Mouse (Mus musculus) neural tube, embryonic 11.5 days (tissue): ENCODE measurements around the gene Ppp2r5d. TPM values are rescaled to one million over a fixed set of nuclear protein-coding genes. Genes with fewer than 3 reads are reported as not detected.

Source experiments
- ATAC-seq: fragments of 200-750 bp; cut with Nextera tagmentation; 2 replicates; pipeline ENCODE4 v1.8.0; 2017; ENCODE audit warnings: moderate number of reproducible peaks, mild to moderate bottlenecking, moderate TSS enrichment, moderate library complexity; ENCODE audit not compliant: insufficient read depth, low FRiP score, low TSS enrichment
- DNase-seq: peaks from one replicate; pipeline ENCODE4 v3.0.0-alpha.2; 2015; ENCODE audit warnings: low spot score
- H3K27ac ChIP-seq: fragments of 300-500 bp; sonication (generic); 2 replicates; pipeline ENCODE4 v1.5.1; 2014; ENCODE audit warnings: low read depth, mild to moderate bottlenecking, low read length
- H3K27me3 ChIP-seq: fragments of 300-500 bp; sonication (generic); 2 replicates; pipeline ENCODE4 v1.6.1; 2014; ENCODE audit warnings: mild to moderate bottlenecking, low read length, mixed read lengths; ENCODE audit not compliant: control insufficient read depth, insufficient read depth
- H3K36me3 ChIP-seq: fragments of 300-500 bp; sonication (generic); 2 replicates; pipeline ENCODE4 v1.6.1; 2014; ENCODE audit warnings: mild to moderate bottlenecking, low read length, moderate library complexity, mixed read lengths; ENCODE audit not compliant: control insufficient read depth, insufficient read depth
- H3K4me1 ChIP-seq: fragments of 300-500 bp; sonication (generic); 2 replicates; pipeline ENCODE4 v1.6.1; 2014; ENCODE audit warnings: low read length, mixed read lengths; ENCODE audit not compliant: control insufficient read depth, insufficient read depth
- H3K4me2 ChIP-seq: fragments of 300-500 bp; sonication (generic); 2 replicates; pipeline ENCODE4 v1.6.1; 2014; ENCODE audit warnings: low read depth, mild to moderate bottlenecking, moderate library complexity
- H3K4me3 ChIP-seq: fragments of 300-500 bp; sonication (generic); 2 replicates; pipeline ENCODE4 v1.5.1; 2014; ENCODE audit warnings: low read depth, low read length
- H3K9ac ChIP-seq: fragments of 300-500 bp; sonication (generic); 2 replicates; pipeline ENCODE4 v1.6.1; 2014; ENCODE audit warnings: mild to moderate bottlenecking, low read length
- H3K9me3 ChIP-seq: fragments of 300-500 bp; sonication (generic); 2 replicates; pipeline ENCODE4 v1.6.1; 2016; ENCODE audit warnings: low read length; ENCODE audit not compliant: control insufficient read depth
- WGBS: fragments of 180-500 bp; shearing (Covaris S2); extraction: QIAGEN DNeasy Blood & Tissue Kit; methylation state at CpG from one replicate; pipeline ENCODE4 v1.1.7; 2014; 5-methylcytosine and 5-hydroxymethylcytosine counted together
- polyA plus RNA-seq: library from polyadenylated mRNA; unstranded; fragments of >200 nt; fragmentation: Nextera tagmentation; extraction: Ambion mirVana; gene quantifications from 2 replicates; pipeline ENCODE4 v1.2.1, GENCODE M21; 2014

The Ppp2r5d gene
- polyA plus RNA-seq, 1 experiment from 2014 or later, result 124 TPM

DNA sequence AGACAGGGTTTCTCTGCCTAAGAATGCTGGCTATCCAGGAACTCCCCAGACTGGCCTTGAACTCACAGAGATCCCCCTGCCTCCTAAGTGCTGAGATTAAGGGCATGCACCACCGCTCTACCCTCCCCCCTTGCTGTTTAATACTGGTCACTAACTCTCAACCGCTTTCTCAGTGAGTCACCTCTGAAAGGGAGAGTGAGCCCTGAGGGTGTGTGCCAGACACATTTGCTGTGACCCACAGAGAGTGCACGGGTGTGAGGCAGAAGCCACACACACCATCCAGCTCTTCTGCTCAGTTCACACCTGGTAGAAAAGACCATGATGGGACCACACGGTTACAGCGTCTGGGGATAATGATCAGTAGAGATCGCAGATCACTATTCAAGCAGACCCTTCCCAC is 6.4 kb downstream of the Ppp2r5d start:
- no peak for DNase-seq
- Histone ChIP-seq H3K36me3 (no peaks in the 10 kb centered on the region; the same call in 1 of the 2 replicates), H3K4me3 (no peak overlapping the region), H3K27me3 (no peaks in the 10 kb centered on the region), H3K9ac (no peak overlapping the region), H3K4me2 (no peak overlapping the region), H3K9me3 (no peaks in the 10 kb centered on the region), H3K27ac (no peak overlapping the region), H3K4me1 (peaks cover 10% of the 10 kb centered on the region)
- no peak for ATAC-seq
- 85% methylated on average over 6 of the region's 6 CpGs for WGBS

DNA sequence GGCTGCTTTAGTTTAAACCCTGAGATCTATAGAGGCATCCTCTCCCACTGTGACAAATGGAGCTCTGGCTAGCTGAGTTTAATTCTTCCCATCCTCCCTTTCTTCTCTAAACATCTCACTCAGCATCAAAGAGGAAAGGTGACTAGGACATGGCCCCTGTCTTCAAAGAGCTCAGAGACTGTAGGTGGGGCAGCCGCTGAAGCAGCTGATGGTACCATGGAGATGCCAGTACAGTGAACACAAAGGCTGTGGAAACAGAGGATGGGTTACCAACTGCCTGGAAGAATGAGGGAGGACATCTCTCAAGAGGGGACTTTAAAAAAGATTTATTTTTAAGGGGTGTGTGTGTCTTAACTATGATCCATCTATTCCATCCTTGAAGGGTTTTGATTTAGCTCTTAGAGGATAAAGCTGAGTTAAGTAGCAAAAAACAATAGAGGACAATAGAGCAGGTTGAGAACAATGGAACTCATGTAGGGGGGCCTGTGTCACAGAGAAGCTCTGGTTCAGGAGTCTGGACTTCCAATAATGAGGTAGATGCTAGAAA is 10.3 kb downstream of the Ppp2r5d start:
- 72% methylated on average over 1 of the region's 1 CpGs for WGBS
- no peak for DNase-seq

DNA sequence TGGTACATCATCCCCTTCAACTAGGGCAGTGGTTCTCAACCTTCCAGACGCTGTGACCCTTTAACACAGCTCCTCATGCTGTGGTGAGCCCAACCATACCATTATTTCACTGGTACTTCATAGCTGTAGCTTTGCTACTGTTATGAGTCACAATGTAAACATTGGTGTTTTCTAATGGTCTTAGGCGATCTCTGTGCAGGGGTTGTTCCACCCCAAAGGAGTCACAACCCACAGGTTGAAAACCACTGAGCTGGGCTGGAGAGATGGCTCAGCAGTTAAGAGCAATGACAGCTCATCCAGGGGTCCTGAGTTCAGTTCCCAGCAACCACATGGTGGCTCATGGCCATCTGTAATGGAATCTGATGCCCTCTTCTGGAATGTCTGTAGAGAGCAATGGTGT is 13.5 kb downstream of the Ppp2r5d start:
- DNase-seq (no peak), ATAC-seq (no peak)
- Histone ChIP-seq H3K9ac (no peak overlapping the region), H3K27me3 (no peaks in the 10 kb centered on the region), H3K9me3 (no peaks in the 10 kb centered on the region), H3K4me1 (no peaks in the 10 kb centered on the region), H3K4me3 (no peak overlapping the region), H3K36me3 (peaks cover 13% of the 10 kb centered on the region), H3K4me2 (no peak overlapping the region), H3K27ac (no peak overlapping the region)
- WGBS, result 91% methylated on average over 2 of the region's 2 CpGs

More for the DNA sequence above, 10.3 kb downstream of the Ppp2r5d start:
- Histone ChIP-seq H3K4me3 (no peak overlapping the region), H3K9ac (no peak overlapping the region), H3K9me3 (no peaks in the 10 kb centered on the region), H3K27me3 (no peaks in the 10 kb centered on the region), H3K4me2 (no peak overlapping the region), H3K4me1 (no peaks in the 10 kb centered on the region), H3K27ac (no peak overlapping the region), H3K36me3 (no peaks in the 10 kb centered on the region; the same call in 1 of the 2 replicates)
- ATAC-seq, result no peak

DNA sequence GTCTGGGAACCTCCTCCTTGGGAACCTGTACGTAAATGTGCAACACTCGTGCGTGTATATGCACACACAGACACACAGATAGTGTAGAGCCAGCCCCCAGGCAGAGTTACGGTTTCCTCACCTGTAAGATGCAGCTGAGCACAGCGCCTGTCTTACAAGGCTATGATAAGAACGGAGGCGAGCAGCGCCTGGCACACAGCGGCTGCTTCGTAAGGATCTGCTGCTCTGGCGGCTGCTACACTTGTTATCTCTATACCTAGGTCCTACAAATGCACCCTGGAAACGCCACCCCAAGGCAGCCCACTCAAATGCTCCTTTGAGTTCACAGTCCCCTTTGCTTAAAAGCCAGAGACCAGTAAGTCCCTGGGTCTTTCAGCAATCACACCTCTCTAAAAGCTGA is 14.2 kb downstream of the Ppp2r5d start:
- Histone ChIP-seq H3K9me3 (no peaks in the 10 kb centered on the region), H3K4me3 (no peak overlapping the region), H3K27me3 (no peaks in the 10 kb centered on the region), H3K4me2 (no peak overlapping the region), H3K36me3 (peaks cover 20% of the 10 kb centered on the region), H3K9ac (no peak overlapping the region), H3K4me1 (no peaks in the 10 kb centered on the region), H3K27ac (no peak overlapping the region)
- DNase-seq (no peak), ATAC-seq (no peak)
- 94% methylated on average over 12 of the region's 12 CpGs for WGBS

DNA sequence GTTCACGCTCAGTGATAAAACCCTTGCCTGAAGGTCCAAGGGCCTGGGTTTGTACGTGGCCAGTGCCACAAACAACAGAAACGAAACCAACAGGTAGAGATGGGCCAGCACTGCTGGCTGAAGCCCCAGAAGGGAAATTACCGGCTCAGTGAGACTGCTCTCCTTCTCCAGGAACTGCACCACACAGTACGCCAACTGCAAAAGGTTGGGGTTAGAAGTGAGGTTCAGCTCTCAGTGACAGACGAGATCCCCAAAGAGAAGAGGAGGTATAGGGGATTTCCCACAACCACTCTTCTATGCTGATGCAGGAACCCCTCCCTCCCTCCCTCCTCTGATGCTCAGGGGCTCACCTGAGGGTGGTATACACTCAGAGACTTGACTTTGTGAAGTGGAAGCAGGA is 19.0 kb downstream of the Ppp2r5d start:
- Histone ChIP-seq H3K27me3 (no peaks in the 10 kb centered on the region), H3K36me3 (peaks cover 33% of the 10 kb centered on the region), H3K4me3 (no peak overlapping the region), H3K9me3 (no peaks in the 10 kb centered on the region), H3K9ac (no peak overlapping the region), H3K4me2 (no peak overlapping the region), H3K4me1 (peaks cover 8% of the 10 kb centered on the region), H3K27ac (no peak overlapping the region)
- no peak for DNase-seq
- WGBS, result 95% methylated on average over 6 of the region's 6 CpGs
- no peak for ATAC-seq

DNA sequence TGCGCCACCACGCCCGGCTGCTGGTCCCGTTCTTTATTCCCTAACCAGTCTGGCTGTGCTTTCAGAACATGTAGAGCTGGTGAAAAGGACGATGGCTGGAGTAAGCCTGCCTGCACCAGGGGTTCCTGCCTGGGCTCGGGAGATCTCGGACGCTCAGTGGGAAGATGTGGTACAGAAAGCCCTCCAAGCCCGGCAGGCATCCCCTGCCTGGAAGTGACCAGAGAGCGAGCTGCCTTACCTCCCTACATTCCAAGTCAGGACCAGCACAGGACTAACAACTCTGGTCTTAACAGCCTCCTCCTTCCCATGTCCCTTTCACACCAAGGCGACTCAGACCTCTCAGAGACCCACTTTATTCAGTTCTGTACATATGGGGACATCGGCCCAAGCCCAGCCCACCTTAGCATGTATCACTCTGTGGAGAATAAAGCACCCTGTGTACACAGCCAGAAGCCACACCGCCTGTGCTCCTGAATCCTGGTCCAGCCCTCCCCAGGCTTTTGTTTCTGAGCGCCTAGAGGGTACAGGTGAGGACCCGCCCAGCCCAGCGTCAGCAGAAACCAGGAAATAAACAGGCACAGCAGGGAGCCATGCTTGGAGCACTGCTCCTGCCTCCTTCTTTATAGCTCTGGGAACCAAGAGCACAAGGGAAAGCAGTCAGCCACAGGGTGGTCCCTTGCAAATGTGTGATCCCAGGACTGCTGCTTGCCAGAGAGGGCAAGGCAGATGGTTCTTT is 22.1 kb downstream of the Ppp2r5d start:
- Histone ChIP-seq H3K27me3 (no peaks in the 10 kb centered on the region), H3K36me3 (peaks cover 31% of the 10 kb centered on the region), H3K9me3 (no peaks in the 10 kb centered on the region), H3K27ac (no peak overlapping the region), H3K4me3 (no peak overlapping the region), H3K4me2 (no peak overlapping the region), H3K9ac (no peak overlapping the region), H3K4me1 (peaks cover 8% of the 10 kb centered on the region)
- 83% methylated on average over 16 of the region's 16 CpGs for WGBS
- ATAC-seq (no peak), DNase-seq (no peak)

DNA sequence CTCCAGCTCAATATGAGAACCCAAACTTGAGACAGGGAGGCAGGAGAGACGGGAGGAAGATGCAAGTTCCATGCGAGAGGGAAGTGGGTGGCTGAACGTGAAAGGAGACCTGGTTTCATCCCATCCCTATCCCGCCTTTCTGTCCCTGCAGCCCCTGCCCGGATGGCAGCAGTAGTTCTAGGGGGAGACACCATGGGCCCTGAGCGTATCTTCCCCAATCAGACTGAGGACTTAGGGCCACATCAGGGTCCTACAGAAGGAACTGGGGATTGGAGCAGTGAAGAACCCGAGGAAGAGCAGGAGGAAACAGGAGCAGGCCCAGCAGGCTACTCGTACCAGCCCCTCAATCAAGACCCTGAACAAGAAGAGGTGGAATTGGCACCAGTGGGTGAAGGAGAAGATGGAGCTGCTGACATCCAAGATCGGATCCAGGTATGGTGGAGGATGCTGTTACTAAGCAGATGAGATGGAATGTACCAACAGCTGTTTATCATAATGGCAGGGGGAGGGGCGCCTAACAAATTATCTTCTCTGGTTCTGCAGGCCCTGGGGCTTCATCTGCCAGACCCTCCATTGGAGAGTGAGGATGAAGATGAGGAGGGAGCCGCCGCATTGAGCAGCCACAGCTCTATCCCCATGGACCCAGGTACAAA is 23.3 kb downstream of the Ppp2r5d start:
- Histone ChIP-seq H3K27me3 (no peaks in the 10 kb centered on the region), H3K9ac (peak overlapping the region; percentile 43; the same call in 1 of the 2 replicates), H3K4me2 (peak overlapping the region; percentile 87), H3K36me3 (peaks cover 26% of the 10 kb centered on the region), H3K4me1 (peaks cover 8% of the 10 kb centered on the region), H3K9me3 (no peaks in the 10 kb centered on the region), H3K27ac (no peak overlapping the region), H3K4me3 (peak overlapping the region; percentile 58)
- no peak for DNase-seq
- no peak for ATAC-seq
- 30% methylated on average over 12 of the region's 12 CpGs for WGBS

DNA sequence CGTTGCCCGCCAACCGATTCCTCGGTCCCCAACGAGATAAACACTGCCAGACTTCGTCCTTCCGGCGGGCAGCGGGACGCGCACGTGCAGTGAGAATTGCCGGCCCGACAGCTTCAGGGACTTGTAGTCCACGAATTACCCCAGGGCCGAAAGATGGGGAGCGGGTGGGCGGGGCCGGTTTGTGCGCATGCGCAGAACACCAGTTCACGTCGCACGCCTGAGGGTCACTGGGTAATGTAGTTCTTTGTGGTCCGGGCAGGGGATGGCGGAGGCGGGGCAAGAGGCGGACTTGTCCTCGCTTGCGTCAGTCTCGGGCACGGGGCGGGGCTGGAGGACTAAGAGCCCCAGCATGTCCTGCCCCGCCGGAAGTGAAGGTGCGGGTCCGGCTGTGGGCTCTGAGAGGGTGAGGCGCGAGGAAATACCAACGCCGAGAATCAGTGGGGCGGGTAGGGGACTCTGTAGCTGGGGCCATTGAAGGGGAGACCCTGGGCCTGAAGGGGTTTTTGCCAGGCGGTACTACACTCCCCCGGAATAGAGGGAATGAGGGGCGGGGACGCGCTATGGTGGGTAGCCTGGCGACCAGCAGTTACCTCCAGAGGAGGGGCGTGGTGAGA is 24.0 kb downstream of the Ppp2r5d start, which contains the start of gene Klhdc3:
TSS of gene Klhdc3 (minus strand) at position 155 of the 614 bp plus-strand sequence.
- Histone ChIP-seq H3K4me1 (peaks cover 8% of the 10 kb centered on the region), H3K27ac (peak within 1 kb of the TSS; percentile 73), H3K9ac (peak within 1 kb of the TSS; percentile 62), H3K9me3 (no peaks in the 10 kb centered on the region), H3K36me3 (peaks cover 27% of the 10 kb centered on the region), H3K4me3 (peak within 1 kb of the TSS; percentile 58), H3K4me2 (peak within 1 kb of the TSS; percentile 87), H3K27me3 (no peaks in the 10 kb centered on the region)
- under 1% methylated on average over 47 of the region's 49 CpGs for WGBS
- DNase-seq (peak; percentile 100), ATAC-seq (peak; percentile 95)
